Mouse (Mus musculus): ENCODE data around the gene Rnf212b. TPM values are rescaled to one million over a fixed set of nuclear protein-coding genes. Genes with fewer than 3 reads are reported as not detected.

Gene Rnf212b
- total RNA-seq, 1 experiment, result 1.9 TPM

- TF ChIP-seq HCFC1 (IDR thresholded peaks at IDR 0.05; ENCODE audit: borderline replicate concordance, insufficient read depth, low read length), result no peak
- TF ChIP-seq ZC3H11A (IDR thresholded peaks at IDR 0.05; ENCODE audit: borderline replicate concordance, low read depth, low read length), result no peak
- TF ChIP-seq CHD2 (IDR thresholded peaks at IDR 0.05; ENCODE audit: low read depth, low read length), result no peak
- no peak for TF ChIP-seq ZNF384 (IDR thresholded peaks at IDR 0.05; ENCODE audit: low read depth, low read length)
- no peak for TF ChIP-seq MAFK (IDR thresholded peaks at IDR 0.05; ENCODE audit: insufficient read depth, low read depth, low read length)
- H3K36me3 ChIP-seq (ENCODE audit: control insufficient read depth, insufficient read depth, low read length, poor library complexity, severe bottlenecking), result no peaks in the 10 kb centered on the region
- H3K9ac ChIP-seq (ENCODE audit: insufficient read depth, low read depth, low read length, poor library complexity, severe bottlenecking), result no peak overlapping the region
- no peaks in the 10 kb centered on the region for H3K4me1 ChIP-seq (ENCODE audit: control insufficient read depth in 2 of 2, insufficient read depth in 2 of 2, low read length in 2 of 2, poor library complexity in 1 of 2)
- in situ Hi-C loops (cut with MboI; ENCODE audit: low sequenced_read_pairs in 2 of 2, unreplicated experiment in 2 of 2), result no loop called here
- DNase-seq (ENCODE audit: low read depth, low spot score), result no peak
- H3K27ac ChIP-seq (ENCODE audit: insufficient read depth, low read depth, low read length, poor library complexity, severe bottlenecking), result no peak overlapping the region
- H3K9me3 ChIP-seq (ENCODE audit: control insufficient read depth, insufficient read depth, low read depth, low read length), result no peaks in the 10 kb centered on the region
- H3K4me3 ChIP-seq (ENCODE audit: insufficient read depth in 1 of 2, low read depth in 1 of 2, low read length in 2 of 2, poor library complexity in 1 of 2, severe bottlenecking in 1 of 2), result no peak overlapping the region
These were observed 41.5 kb upstream of the Rnf212b start for GRCm38 (mm10) chr14:54772333-54772856.

GRCm38 (mm10) chr14:54775534-54776041 is 38.4 kb upstream of the Rnf212b start:
- no peak for DNase-seq (ENCODE audit: low read depth, low spot score)
- in situ Hi-C loops (cut with MboI; ENCODE audit: low sequenced_read_pairs in 2 of 2, unreplicated experiment in 2 of 2), result no loop called here
- no peaks in the 10 kb centered on the region; a peak in 1 of 4 replicates for H3K4me1 ChIP-seq (ENCODE audit: control insufficient read depth in 2 of 2, insufficient read depth in 2 of 2, low read length in 2 of 2, poor library complexity in 1 of 2)

GRCm38 (mm10) chr14:54776768-54777167 is 37.2 kb upstream of the Rnf212b start:
- no peaks in the 10 kb centered on the region for H3K36me3 ChIP-seq (ENCODE audit: control insufficient read depth, insufficient read depth, low read length, poor library complexity, severe bottlenecking)
- no peak for DNase-seq (ENCODE audit: low read depth, low spot score)
- H3K9me3 ChIP-seq (ENCODE audit: control insufficient read depth, insufficient read depth, low read depth, low read length), result no peaks in the 10 kb centered on the region
- H3K27ac ChIP-seq (ENCODE audit: insufficient read depth, low read depth, low read length, poor library complexity, severe bottlenecking), result no peak overlapping the region
- no peak for TF ChIP-seq MAFK (IDR thresholded peaks at IDR 0.05; ENCODE audit: insufficient read depth, low read depth, low read length)
- no peak for TF ChIP-seq ZC3H11A (IDR thresholded peaks at IDR 0.05; ENCODE audit: borderline replicate concordance, low read depth, low read length)
- H3K4me1 ChIP-seq (ENCODE audit: control insufficient read depth in 2 of 2, insufficient read depth in 2 of 2, low read length in 2 of 2, poor library complexity in 1 of 2), result no peaks in the 10 kb centered on the region; a peak in 1 of 4 replicates
- no peak overlapping the region for H3K4me3 ChIP-seq (ENCODE audit: insufficient read depth in 1 of 2, low read depth in 1 of 2, low read length in 2 of 2, poor library complexity in 1 of 2, severe bottlenecking in 1 of 2)
- H3K9ac ChIP-seq (ENCODE audit: insufficient read depth, low read depth, low read length, poor library complexity, severe bottlenecking), result no peak overlapping the region
- in situ Hi-C loops (cut with MboI; ENCODE audit: low sequenced_read_pairs in 2 of 2, unreplicated experiment in 2 of 2), result no loop called here

More at GRCm38 (mm10) chr14:54775534-54776041, 38.4 kb upstream of the Rnf212b start:
- H3K9me3 ChIP-seq (ENCODE audit: control insufficient read depth, insufficient read depth, low read depth, low read length), result no peaks in the 10 kb centered on the region
- no peaks in the 10 kb centered on the region for H3K36me3 ChIP-seq (ENCODE audit: control insufficient read depth, insufficient read depth, low read length, poor library complexity, severe bottlenecking)
- H3K27ac ChIP-seq (ENCODE audit: insufficient read depth, low read depth, low read length, poor library complexity, severe bottlenecking), result no peak overlapping the region
- H3K4me3 ChIP-seq (ENCODE audit: insufficient read depth in 1 of 2, low read depth in 1 of 2, low read length in 2 of 2, poor library complexity in 1 of 2, severe bottlenecking in 1 of 2), result no peak overlapping the region
- H3K9ac ChIP-seq (ENCODE audit: insufficient read depth, low read depth, low read length, poor library complexity, severe bottlenecking), result no peak overlapping the region
- TF ChIP-seq HCFC1 (IDR thresholded peaks at IDR 0.05; ENCODE audit: borderline replicate concordance, insufficient read depth, low read length), result no peak
- TF ChIP-seq MAFK (IDR thresholded peaks at IDR 0.05; ENCODE audit: insufficient read depth, low read depth, low read length), result no peak
- no peak for TF ChIP-seq ZNF384 (IDR thresholded peaks at IDR 0.05; ENCODE audit: low read depth, low read length)
- no peak for TF ChIP-seq CHD2 (IDR thresholded peaks at IDR 0.05; ENCODE audit: low read depth, low read length)
- TF ChIP-seq ZC3H11A (IDR thresholded peaks at IDR 0.05; ENCODE audit: borderline replicate concordance, low read depth, low read length), result no peak

- H3K9me3 ChIP-seq (ENCODE audit: control insufficient read depth, insufficient read depth, low read depth, low read length), result no peaks in the 10 kb centered on the region
- in situ Hi-C loops (cut with MboI; ENCODE audit: low sequenced_read_pairs in 2 of 2, unreplicated experiment in 2 of 2), result no loop called here
- no peaks in the 10 kb centered on the region for H3K36me3 ChIP-seq (ENCODE audit: control insufficient read depth, insufficient read depth, low read length, poor library complexity, severe bottlenecking)
These were observed 36.0 kb upstream of the Rnf212b start for GRCm38 (mm10) chr14:54777893-54778292.

More at GRCm38 (mm10) chr14:54777893-54778292, 36.0 kb upstream of the Rnf212b start:
- Histone ChIP-seq H3K27ac (ENCODE audit: insufficient read depth, low read depth, low read length, poor library complexity, severe bottlenecking) (no peak overlapping the region), H3K4me1 (ENCODE audit: control insufficient read depth in 2 of 2, insufficient read depth in 2 of 2, low read length in 2 of 2, poor library complexity in 1 of 2) (no peaks in the 10 kb centered on the region; a peak in 1 of 4 replicates), H3K9ac (ENCODE audit: insufficient read depth, low read depth, low read length, poor library complexity, severe bottlenecking) (no peak overlapping the region), H3K4me3 (ENCODE audit: insufficient read depth in 1 of 2, low read depth in 1 of 2, low read length in 2 of 2, poor library complexity in 1 of 2, severe bottlenecking in 1 of 2) (no peak overlapping the region)
- TF ChIP-seq ZC3H11A (IDR thresholded peaks at IDR 0.05; ENCODE audit: borderline replicate concordance, low read depth, low read length) (no peak), CHD2 (IDR thresholded peaks at IDR 0.05; ENCODE audit: low read depth, low read length) (no peak), HCFC1 (IDR thresholded peaks at IDR 0.05; ENCODE audit: borderline replicate concordance, insufficient read depth, low read length) (no peak), ZNF384 (IDR thresholded peaks at IDR 0.05; ENCODE audit: low read depth, low read length) (no peak), MAFK (IDR thresholded peaks at IDR 0.05; ENCODE audit: insufficient read depth, low read depth, low read length) (no peak)
- DNase-seq (ENCODE audit: low read depth, low spot score), result no peak

Data from ES-E14 (cell line).